ENCODE assay signal across 8 mouse cellular contexts in the genomic region with DNA sequence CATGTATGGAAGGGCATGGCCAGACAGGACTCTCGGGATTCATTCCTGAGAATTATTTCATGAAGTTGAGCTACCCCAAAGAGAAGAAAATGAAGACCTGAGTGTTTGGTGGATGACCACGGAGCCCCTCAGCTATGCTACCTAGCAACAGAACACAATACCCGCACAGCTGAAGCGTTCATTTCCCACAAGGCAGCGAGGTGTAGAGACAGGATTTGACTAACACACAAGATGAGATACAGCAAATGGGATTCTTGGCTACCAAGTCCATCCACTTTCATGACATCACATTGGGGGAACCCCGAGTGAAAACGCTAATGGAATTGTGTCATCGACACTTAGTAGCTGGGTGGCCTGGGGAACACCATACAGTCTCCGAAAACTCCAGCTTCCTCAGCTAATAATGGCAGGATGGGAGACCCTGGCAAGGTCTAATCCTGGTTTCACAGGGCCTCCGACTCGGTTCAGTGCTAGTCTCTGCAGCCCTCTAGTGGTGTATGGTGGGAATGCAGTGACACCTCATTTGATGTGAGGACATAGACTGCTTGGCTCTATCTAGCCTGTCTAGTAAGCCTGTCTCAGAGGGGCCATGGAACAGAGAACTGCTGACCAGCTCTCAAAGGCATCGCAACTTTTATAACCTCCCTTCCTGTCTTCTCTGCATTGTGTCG. TPM values are rescaled to one million over a fixed set of nuclear protein-coding genes. Genes with fewer than 3 reads are reported as not detected.
DNase-seq lines count a peak whose midpoint lies in the region; ATAC-seq and TF ChIP-seq lines count a peak whose summit lies in the region.

No protein-coding gene starts in this region.

- peak; percentile 63 for DNase-seq in Muller cell, postnatal 12 days (ENCODE audit: inconsistent ontology term)
- peak; percentile 88 for DNase-seq in cerebellum, adult 8-10 months
- peak; percentile 80 for DNase-seq in layer of hippocampus, adult 9-11 months
- peak; percentile 83 for DNase-seq in lung, postnatal 0 days (ENCODE audit: low spot score)
- peak; percentile 80 for DNase-seq in ovary, postnatal 36 days (ENCODE audit: low spot score)
- DNase-seq in thymus, postnatal 10 days (ENCODE audit: low spot score in 2 of 2), result peak; percentile 65 to 88

- WGBS in hindbrain, embryonic 12.5 days, result 29% methylated on average over 13 of the region's 13 CpGs
- 31% methylated on average over 13 of the region's 13 CpGs for WGBS in lung, postnatal 0 days

- no peaks in the 10 kb centered on the region for H3K36me3 ChIP-seq in hindbrain, embryonic 12.5 days
- no peaks in the 10 kb centered on the region for H3K36me3 ChIP-seq in lung, postnatal 0 days (ENCODE audit: insufficient read depth, low read length)

- no peak overlapping the region for H3K4me3 ChIP-seq in hindbrain, embryonic 12.5 days
- H3K4me3 ChIP-seq in lung, postnatal 0 days (ENCODE audit: low read depth, low read length), result no peak overlapping the region

- peaks cover 21% of the 10 kb centered on the region for H3K4me1 ChIP-seq in hindbrain, embryonic 12.5 days
- no peaks in the 10 kb centered on the region for H3K4me1 ChIP-seq in lung, postnatal 0 days (ENCODE audit: insufficient read depth, low read depth, low read length)

- ATAC-seq in frontal cortex, adult (ENCODE audit: low TSS enrichment), result peak; percentile 91
- peak; percentile 86 for ATAC-seq in hindbrain, embryonic 12.5 days (ENCODE audit: low FRiP score)
- peak; percentile 81 for ATAC-seq in lung, postnatal 0 days

- peak; percentile 100 for TF ChIP-seq CTCF in lung, postnatal 0 days (IDR thresholded peaks at IDR 0.05)

- 0 out of 2 replicates have a peak, but pooled peaks cover 3% of the 10 kb centered on the region for H3K27me3 ChIP-seq in hindbrain, embryonic 12.5 days
- H3K27me3 ChIP-seq in lung, postnatal 0 days (replicated peaks; ENCODE audit: insufficient read depth, low read length), result no peaks in the 10 kb centered on the region

- no peak overlapping the region for H3K27ac ChIP-seq in hindbrain, embryonic 12.5 days
- no peak overlapping the region for H3K27ac ChIP-seq in lung, postnatal 0 days (ENCODE audit: low read length)

- H3K9ac ChIP-seq in hindbrain, embryonic 12.5 days, result no peak overlapping the region
- H3K9ac ChIP-seq in lung, postnatal 0 days (replicated peaks; ENCODE audit: low read depth), result no peak overlapping the region

- no peaks in the 10 kb centered on the region for H3K9me3 ChIP-seq in hindbrain, embryonic 12.5 days (replicated peaks)
- H3K9me3 ChIP-seq in lung, postnatal 0 days (ENCODE audit: low read length), result no peaks in the 10 kb centered on the region

- no peak for TF ChIP-seq EP300 in lung, postnatal 0 days (IDR thresholded peaks at IDR 0.05)

- no peak overlapping the region; the same call in 1 of the 2 replicates for H3K4me2 ChIP-seq in hindbrain, embryonic 12.5 days (replicated peaks)
- no peak overlapping the region for H3K4me2 ChIP-seq in lung, postnatal 0 days (replicated peaks; ENCODE audit: low read depth, low read length)

RNA-seq across cellular contexts. Expression of a gene that starts 40.9 kb away (rescaled TPM):
- 72.8 and 82.3 TPM in 2 replicates for polyA plus RNA-seq in hindbrain, embryonic 12.5 days (2016; fragmentation: Nextera tagmentation; extraction: Ambion mirVana)
- 26.6 and 27.1 TPM in 2 replicates for polyA plus RNA-seq in lung, postnatal 0 days (2015; fragmentation: Nextera tagmentation; extraction: Ambion mirVana)
